Mouse (Mus musculus): ENCODE results near the gene Cntd1.

GRCm38 (mm10) chr11:101235429-101235828, 43.4 kb upstream of the Cntd1 start:
- TF ChIP-seq POLR2A (IDR thresholded peaks at IDR 0.05; ENCODE audit: extremely low read depth, insufficient read depth, low read length) (no peak), CTCF (IDR thresholded peaks at IDR 0.05; ENCODE audit: extremely low read depth, insufficient read depth, low read length) (no peak)

Measured in cortical plate, adult 2 months (tissue).